Mouse (Mus musculus): ENCODE measurements at regions not wholly inside any gene's neighbourhood (a gene's known extent, or its start where the extent isn't known, plus 50 kb on each side); places are given as distances from the start of the nearest gene placed in this dataset.

- TF ChIP-seq POLR2A (IDR thresholded peaks at IDR 0.05; ENCODE audit: insufficient read depth, low read length) (no peak), CTCF (IDR thresholded peaks at IDR 0.05; ENCODE audit: low read depth, low read length) (no peak), EP300 (IDR thresholded peaks at IDR 0.05; ENCODE audit: insufficient read depth, low read depth, low read length) (no peak)
Measured at GRCm38 (mm10) chr3:117152414-117152813, 183.6 kb upstream of the Palmd start.
